Mouse (Mus musculus) heart, embryonic 13.5 days (tissue): ENCODE measurements around the gene Hoxb9. TPM values are rescaled to one million over a fixed set of nuclear protein-coding genes. Genes with fewer than 3 reads are reported as not detected.
A peak's percentile ranks its signal among the peaks of the same experiment; 100 is the strongest.

Experiments used
- ATAC-seq: fragments of 200-750 bp; cut with Nextera tagmentation; 2 replicates; pipeline ENCODE4 v1.8.0; 2017; ENCODE audit warnings: moderate TSS enrichment; ENCODE audit not compliant: insufficient number of reproducible peaks, low FRiP score, low TSS enrichment; ENCODE audit errors: extremely low read depth
- H3K27ac ChIP-seq: fragments of 300-500 bp; sonication (generic); replicated peaks from 2 replicates; pipeline ENCODE4 v1.5.1; 2015; ENCODE audit warnings: moderate library complexity, mild to moderate bottlenecking, inconsistent platforms
- H3K27me3 ChIP-seq: fragments of 300-500 bp; sonication (generic); replicated peaks from 2 replicates; pipeline ENCODE4 v1.6.1; 2015; ENCODE audit warnings: mild to moderate bottlenecking, inconsistent platforms
- H3K36me3 ChIP-seq: fragments of 300-500 bp; sonication (generic); 2 replicates; pipeline ENCODE4 v1.6.1; 2015; ENCODE audit warnings: mild to moderate bottlenecking, inconsistent platforms
- H3K4me1 ChIP-seq: fragments of 300-500 bp; sonication (generic); 2 replicates; pipeline ENCODE4 v1.6.1; 2015; ENCODE audit warnings: inconsistent platforms
- H3K4me2 ChIP-seq: fragments of 300-500 bp; sonication (generic); 2 replicates; pipeline ENCODE4 v1.6.1; 2015; ENCODE audit warnings: inconsistent platforms, mild to moderate bottlenecking, moderate library complexity
- H3K4me3 ChIP-seq: fragments of 300-500 bp; sonication (generic); 2 replicates; pipeline ENCODE4 v1.5.1; 2015; ENCODE audit warnings: moderate library complexity, mild to moderate bottlenecking, inconsistent platforms
- H3K9ac ChIP-seq: fragments of 300-500 bp; sonication (generic); 2 replicates; pipeline ENCODE4 v1.6.1; 2015; ENCODE audit warnings: inconsistent platforms, mild to moderate bottlenecking, moderate library complexity
- H3K9me3 ChIP-seq: fragments of 300-500 bp; sonication (generic); 2 replicates; pipeline ENCODE4 v1.6.1; 2016; ENCODE audit warnings: inconsistent platforms
- WGBS: fragments of 180-500 bp; shearing (Covaris S2); methylation state at CpG from one replicate; pipeline ENCODE4 v1.1.7; 2015; ENCODE audit warnings: mixed read lengths; 5-methylcytosine and 5-hydroxymethylcytosine counted together
- polyA plus RNA-seq: library from polyadenylated mRNA; unstranded; fragments of >200 nt; fragmentation: Nextera tagmentation; extraction: Ambion mirVana; gene quantifications from 2 replicates; pipeline ENCODE4 v1.2.1, GENCODE M21; 2015

The Hoxb9 gene
- polyA plus RNA-seq, 1 experiment from 2014 or later, result not detected

- Histone ChIP-seq H3K4me3 (peak overlapping the region; percentile 47), H3K4me2 (peak overlapping the region; percentile 64), H3K27ac (peak overlapping the region; percentile 17; the same call in 1 of the 2 replicates), H3K36me3 (no peaks in the 10 kb centered on the region), H3K27me3 (peaks cover 100% of the 10 kb centered on the region), H3K9me3 (no peaks in the 10 kb centered on the region), H3K4me1 (peaks cover 11% of the 10 kb centered on the region; the same call in 1 of the 2 replicates), H3K9ac (peak overlapping the region; percentile 28)
- ATAC-seq, result no peak
- WGBS, result under 1% methylated on average over 31 of the region's 31 CpGs
Measured at GRCm38 (mm10) chr11:96311520-96312417, 40.5 kb downstream of the Hoxb9 start.

- no peak overlapping the region for H3K9ac ChIP-seq
- peaks cover 100% of the 10 kb centered on the region for H3K27me3 ChIP-seq
- H3K27ac ChIP-seq, result no peak overlapping the region
- H3K4me2 ChIP-seq, result no peak overlapping the region
- WGBS, result 36% methylated on average over 2 of the region's 2 CpGs
- no peaks in the 10 kb centered on the region for H3K36me3 ChIP-seq
- no peaks in the 10 kb centered on the region for H3K9me3 ChIP-seq
- peaks cover 11% of the 10 kb centered on the region; the same call in 1 of the 2 replicates for H3K4me1 ChIP-seq
- H3K4me3 ChIP-seq, result no peak overlapping the region
- ATAC-seq, result no peak
Measured at GRCm38 (mm10) chr11:96313134-96313533, 41.9 kb downstream of the Hoxb9 start.

- peaks cover 100% of the 10 kb centered on the region for H3K27me3 ChIP-seq
- no peaks in the 10 kb centered on the region for H3K9me3 ChIP-seq
- H3K9ac ChIP-seq, result peak overlapping the region; percentile 44; the same call in 1 of the 2 replicates
- 18% methylated on average over 12 of the region's 12 CpGs for WGBS
- H3K36me3 ChIP-seq, result no peaks in the 10 kb centered on the region
- H3K4me1 ChIP-seq, result peaks cover 14% of the 10 kb centered on the region
- peak overlapping the region; percentile 36; the same call in 1 of the 2 replicates for H3K4me3 ChIP-seq
- H3K4me2 ChIP-seq, result peak overlapping the region; percentile 52
- ATAC-seq, result no peak
- peak overlapping the region; percentile 25; the same call in 1 of the 2 replicates for H3K27ac ChIP-seq
Measured at GRCm38 (mm10) chr11:96313806-96314428, 42.7 kb downstream of the Hoxb9 start.

GRCm38 (mm10) chr11:96314671-96315343 is 43.5 kb downstream of the Hoxb9 start:
- H3K27me3 ChIP-seq, result peaks cover 100% of the 10 kb centered on the region
- H3K27ac ChIP-seq, result peak overlapping the region; percentile 43
- H3K4me1 ChIP-seq, result peaks cover 21% of the 10 kb centered on the region

GRCm38 (mm10) chr11:96315344-96315681 is 44.1 kb downstream of the Hoxb9 start:
- peak overlapping the region; percentile 68 for H3K9ac ChIP-seq
- peak overlapping the region; percentile 52 for H3K4me2 ChIP-seq
- H3K27me3 ChIP-seq, result peaks cover 100% of the 10 kb centered on the region
- no peaks in the 10 kb centered on the region for H3K9me3 ChIP-seq
- peak overlapping the region; percentile 36 for H3K4me3 ChIP-seq
- H3K4me1 ChIP-seq, result peaks cover 21% of the 10 kb centered on the region
- H3K27ac ChIP-seq, result peak overlapping the region; percentile 43
- H3K36me3 ChIP-seq, result no peaks in the 10 kb centered on the region
- ATAC-seq, result no peak
- WGBS, result 7% methylated on average over 5 of the region's 5 CpGs

More at GRCm38 (mm10) chr11:96314671-96315343, 43.5 kb downstream of the Hoxb9 start:
- Histone ChIP-seq H3K4me3 (peak overlapping the region; percentile 36), H3K9ac (peak overlapping the region; percentile 68), H3K36me3 (no peaks in the 10 kb centered on the region), H3K9me3 (no peaks in the 10 kb centered on the region), H3K4me2 (peak overlapping the region; percentile 52)
- no peak for ATAC-seq
- 2% methylated on average over 34 of the region's 34 CpGs for WGBS

- Histone ChIP-seq H3K9me3 (no peaks in the 10 kb centered on the region), H3K4me2 (peak overlapping the region; percentile 66), H3K4me3 (peak overlapping the region; percentile 54; the same call in 1 of the 2 replicates), H3K36me3 (no peaks in the 10 kb centered on the region), H3K4me1 (peaks cover 12% of the 10 kb centered on the region), H3K27ac (no peak overlapping the region), H3K9ac (peak overlapping the region; percentile 67; the same call in 1 of the 2 replicates), H3K27me3 (peaks cover 100% of the 10 kb centered on the region)
- 11% methylated on average over 18 of the region's 18 CpGs for WGBS
- ATAC-seq, result no peak
Measured at GRCm38 (mm10) chr11:96316696-96317607, 45.7 kb downstream of the Hoxb9 start.

GRCm38 (mm10) chr11:96317608-96318367 is 46.5 kb downstream of the Hoxb9 start, which contains the start of gene Hoxb4:
Gene Hoxb4 (plus strand): TSS chr11:96318267.
- peak within 1 kb of the TSS; percentile 66 for H3K4me2 ChIP-seq
- peak within 1 kb of the TSS; percentile 85 for H3K27ac ChIP-seq
- peak within 1 kb of the TSS; percentile 54 for H3K4me3 ChIP-seq
- H3K9me3 ChIP-seq, result no peaks in the 10 kb centered on the region
- 4% methylated on average over 28 of the region's 28 CpGs for WGBS
- peaks cover 10% of the 10 kb centered on the region for H3K4me1 ChIP-seq
- ATAC-seq, result no peak
- H3K27me3 ChIP-seq, result peaks cover 100% of the 10 kb centered on the region
- H3K36me3 ChIP-seq, result no peaks in the 10 kb centered on the region
- H3K9ac ChIP-seq, result peak within 1 kb of the TSS; percentile 84

- Histone ChIP-seq H3K9ac (peak overlapping the region; percentile 84), H3K4me2 (peak overlapping the region; percentile 66), H3K27me3 (peaks cover 100% of the 10 kb centered on the region), H3K36me3 (no peaks in the 10 kb centered on the region), H3K4me1 (peaks cover 10% of the 10 kb centered on the region), H3K27ac (peak overlapping the region; percentile 85), H3K4me3 (peak overlapping the region; percentile 54), H3K9me3 (no peaks in the 10 kb centered on the region)
- under 1% methylated on average over 37 of the region's 45 CpGs for WGBS
- ATAC-seq, result no peak
Measured at GRCm38 (mm10) chr11:96318368-96319070, 47.3 kb downstream of the Hoxb9 start.

- Histone ChIP-seq H3K27ac (peak overlapping the region; percentile 85), H3K4me2 (peak overlapping the region; percentile 66), H3K27me3 (peaks cover 100% of the 10 kb centered on the region), H3K4me3 (peak overlapping the region; percentile 54), H3K9ac (peak overlapping the region; percentile 84), H3K9me3 (no peaks in the 10 kb centered on the region), H3K36me3 (no peaks in the 10 kb centered on the region), H3K4me1 (peaks cover 10% of the 10 kb centered on the region)
- 0 out of 2 replicates have a peak, but pooled peaks have one; percentile 14 for ATAC-seq
- whole genome bisulfite sequencing, result under 1% methylated on average over 29 of the region's 34 CpGs
Measured at GRCm38 (mm10) chr11:96319071-96319902, 48.0 kb downstream of the Hoxb9 start.
